Mouse (Mus musculus): ENCODE results near the gene Ism2. TPM values are rescaled to one million over a fixed set of nuclear protein-coding genes. Genes with fewer than 3 reads are reported as not detected.
"Not testable (repeated sequence)": the region's sequence is repeated elsewhere in the genome, so short reads cannot be mapped to it uniquely, and the experiment has no call there.

Ism2 gene
- total RNA-seq (2021) = 0.34 TPM in 1 of 2 replicates, not detected in the other
- long read RNA-seq, experiment 1 = 0 reads
- long read RNA-seq, experiment 2 = 0 reads

DNA sequence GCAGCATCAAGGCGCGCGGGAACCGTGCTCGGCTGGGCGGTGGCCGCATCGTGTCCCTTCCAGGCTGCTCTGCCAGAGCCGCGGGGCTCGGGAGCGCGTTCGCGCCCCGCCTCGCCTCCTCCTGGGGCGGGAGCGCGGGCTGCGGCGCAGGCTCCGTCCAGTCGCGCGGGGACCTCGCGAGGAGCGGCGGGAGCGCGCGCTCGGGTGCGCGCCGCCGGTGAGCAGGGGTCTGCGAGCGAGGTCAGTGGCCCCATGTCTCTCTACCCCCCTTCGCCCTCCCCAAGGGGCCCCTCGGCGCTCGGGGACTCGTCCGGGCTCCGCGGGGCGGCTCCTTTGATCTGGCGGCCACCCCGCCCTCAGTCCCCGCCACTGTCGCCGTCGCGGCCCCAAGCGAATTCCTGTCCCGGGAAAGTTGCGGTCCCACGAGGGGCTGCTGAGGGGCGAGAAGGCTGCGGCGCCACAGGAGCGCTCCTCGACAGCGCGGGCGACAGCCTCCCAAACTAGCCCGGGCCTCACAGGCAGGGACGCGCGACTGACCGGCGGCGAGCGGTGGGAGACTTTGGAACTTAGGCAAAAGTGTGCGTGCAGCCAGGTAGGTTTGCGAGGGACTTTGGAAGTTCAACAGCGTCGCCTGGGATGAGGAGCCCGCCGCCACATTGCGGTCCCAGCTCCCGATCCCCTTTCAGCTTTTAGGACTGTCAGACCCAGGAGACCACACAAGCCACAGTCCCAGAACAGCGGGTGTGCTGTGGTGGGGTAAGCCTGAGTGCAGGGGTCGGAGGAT lies at the start of gene Ism2:
TSS of gene Ism2 (minus strand) at position 49 of the 784 bp plus-strand sequence.
- DNase-seq = peak; percentile 68

DNA sequence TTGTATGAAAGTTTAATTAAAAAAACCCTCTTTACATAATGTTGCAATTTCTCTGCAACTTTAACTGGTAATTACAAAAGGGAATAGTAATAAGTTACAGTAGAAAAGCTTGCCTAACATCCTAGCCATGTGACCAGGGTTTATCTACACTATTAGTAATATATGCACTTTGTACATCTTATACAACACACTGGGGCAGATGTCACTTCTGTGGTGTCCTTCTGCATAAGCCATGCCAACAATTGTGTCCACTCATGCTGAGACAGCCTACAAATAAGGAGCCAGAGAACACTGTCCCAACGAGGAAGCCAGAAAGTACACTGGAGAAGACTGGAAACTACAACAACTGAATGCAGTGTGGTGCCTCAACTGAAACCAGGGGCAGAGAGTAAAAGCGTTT lies 48.5 kb upstream of the Ism2 start:
- DNase-seq = no peak

DNA sequence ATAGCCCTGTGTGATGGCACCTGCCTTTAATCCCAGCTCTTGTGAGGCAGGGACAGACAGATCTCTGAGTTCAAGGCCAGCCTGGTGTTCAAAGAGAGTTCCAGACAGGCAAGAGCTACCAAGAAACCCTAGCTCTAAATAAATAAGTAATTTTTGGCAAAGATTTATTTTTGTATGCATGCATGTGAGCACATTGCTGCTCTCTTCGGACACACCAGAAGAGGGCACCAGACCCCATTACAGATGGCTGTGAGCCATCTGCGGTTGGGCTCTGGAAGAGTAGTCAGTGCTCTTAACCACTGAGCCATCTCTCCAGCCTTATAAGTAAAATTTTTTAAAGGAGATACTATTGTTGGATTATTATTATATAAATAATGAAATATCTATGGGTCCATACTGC lies 48.0 kb upstream of the Ism2 start:
- peak; percentile 38 for DNase-seq

DNA sequence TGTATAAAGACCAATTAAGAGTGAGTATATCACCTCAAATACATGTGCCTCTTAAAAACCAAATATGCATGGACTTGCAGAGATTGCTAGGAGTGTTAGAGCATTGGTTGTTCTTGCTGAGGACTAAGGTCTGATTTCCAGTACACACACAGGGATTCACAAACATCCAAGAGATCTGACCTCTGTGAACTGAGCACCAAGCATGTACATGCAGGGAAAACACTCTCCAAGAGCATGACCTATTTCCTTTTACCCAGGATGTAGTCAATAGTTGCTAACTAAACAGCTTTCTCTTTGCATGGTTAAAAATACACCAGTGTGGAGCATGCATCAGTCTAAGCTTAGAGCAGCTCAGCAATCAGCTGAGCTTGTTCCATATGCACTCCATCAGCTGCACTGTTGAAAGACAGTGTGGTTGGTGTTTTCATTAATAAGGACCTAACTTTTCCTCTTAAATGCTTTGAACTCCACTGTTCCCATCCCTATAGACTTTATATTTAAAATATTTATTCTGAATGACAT lies 43.6 kb upstream of the Ism2 start:
- DNase-seq = no peak

DNA sequence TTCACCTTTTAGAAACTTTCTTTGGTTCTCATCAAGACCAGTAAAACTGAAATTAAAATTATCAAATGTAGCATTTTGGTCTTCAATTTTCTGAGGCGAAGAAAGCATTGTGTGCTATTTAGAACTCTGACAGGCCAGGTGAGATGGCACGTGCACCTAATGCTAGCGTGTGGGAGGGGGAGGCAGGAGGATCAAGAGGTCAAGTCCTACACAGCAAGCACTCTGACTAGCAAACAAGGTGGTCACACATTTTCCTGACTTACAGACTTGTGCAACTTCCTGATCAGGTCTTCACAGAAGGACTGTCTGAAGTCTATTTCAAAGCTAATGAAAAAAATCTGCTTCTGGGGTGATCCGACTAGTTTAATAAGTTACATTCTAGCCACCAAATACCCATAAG lies 38.6 kb upstream of the Ism2 start:
- no peak for DNase-seq

DNA sequence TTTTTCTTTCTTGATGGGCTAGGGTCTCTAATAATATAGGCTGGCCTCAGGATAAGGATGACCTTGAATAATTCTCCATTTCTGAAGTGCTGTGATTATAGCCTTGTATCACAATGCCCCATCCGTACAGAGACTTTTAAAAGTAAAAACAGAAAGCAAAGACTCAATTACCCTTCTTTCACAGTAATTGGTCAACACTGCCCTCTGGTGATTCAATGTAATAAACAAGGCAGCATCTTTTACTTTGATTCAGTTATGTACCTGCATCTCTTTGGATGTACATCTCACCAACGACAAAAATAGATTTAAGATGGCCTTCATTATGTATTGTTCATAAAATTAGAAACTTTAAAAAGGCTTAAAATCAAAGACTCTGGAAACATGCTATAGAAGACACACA lies 35.4 kb upstream of the Ism2 start:
- DNase-seq = no peak

DNA sequence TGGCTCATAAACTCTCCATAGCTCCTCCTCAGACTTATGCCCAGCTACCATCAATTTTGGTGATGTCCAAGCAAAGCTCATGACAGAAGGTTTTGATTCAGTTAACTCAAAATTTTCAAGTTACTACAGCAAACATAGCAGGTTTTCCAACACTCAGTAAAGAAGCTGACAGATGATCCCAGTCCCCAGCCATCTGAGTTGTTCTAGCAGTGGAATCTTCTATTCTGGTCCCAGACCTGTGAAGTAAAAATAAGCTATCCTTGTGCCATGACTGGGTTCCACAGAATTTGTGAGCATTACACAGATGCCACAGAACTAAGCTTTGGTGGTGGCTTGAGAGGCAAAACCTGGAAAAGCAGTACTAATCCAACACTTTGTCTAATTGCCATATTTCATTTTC lies 34.3 kb upstream of the Ism2 start:
- DNase-seq = no peak

DNA sequence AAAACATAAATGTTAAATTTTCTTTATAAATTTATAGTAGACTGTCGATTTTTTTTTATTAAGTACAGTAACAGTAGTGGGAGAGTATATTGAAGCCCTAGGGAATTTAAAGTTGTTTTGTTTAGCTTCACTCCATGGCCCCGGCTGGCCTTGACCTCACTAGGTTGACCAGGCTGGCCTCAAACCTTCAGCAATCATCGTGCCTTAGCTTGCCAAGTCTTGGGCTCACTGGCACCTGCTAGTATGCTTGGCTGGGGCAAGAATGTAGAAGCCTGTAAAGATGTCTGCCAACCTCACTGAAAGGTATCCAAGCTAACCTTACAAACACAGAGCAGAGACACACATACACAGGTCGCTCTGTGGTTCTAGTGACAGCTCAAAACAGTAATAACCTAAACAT lies 33.0 kb upstream of the Ism2 start:
- DNase-seq = peak; percentile 72

DNA sequence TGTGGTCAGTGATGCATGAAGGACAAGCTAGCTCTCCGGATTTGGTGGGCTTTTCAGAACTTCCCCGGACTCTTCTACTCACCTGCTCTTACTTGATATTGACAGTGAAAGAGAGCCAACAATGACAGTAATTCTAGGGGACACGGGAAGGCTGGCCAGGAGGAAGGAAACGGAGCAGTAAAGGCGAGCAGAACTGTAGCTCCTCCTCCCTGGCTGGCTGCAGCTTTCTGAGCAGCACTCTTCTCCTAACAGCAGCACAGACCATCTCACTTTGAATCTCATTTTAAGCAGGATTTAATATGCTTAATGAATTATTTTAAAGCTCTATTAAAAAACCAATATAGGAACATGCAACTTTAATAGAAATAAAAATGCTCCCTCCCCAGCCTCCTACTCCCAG lies 32.4 kb upstream of the Ism2 start:
- DNase-seq = no peak

DNA sequence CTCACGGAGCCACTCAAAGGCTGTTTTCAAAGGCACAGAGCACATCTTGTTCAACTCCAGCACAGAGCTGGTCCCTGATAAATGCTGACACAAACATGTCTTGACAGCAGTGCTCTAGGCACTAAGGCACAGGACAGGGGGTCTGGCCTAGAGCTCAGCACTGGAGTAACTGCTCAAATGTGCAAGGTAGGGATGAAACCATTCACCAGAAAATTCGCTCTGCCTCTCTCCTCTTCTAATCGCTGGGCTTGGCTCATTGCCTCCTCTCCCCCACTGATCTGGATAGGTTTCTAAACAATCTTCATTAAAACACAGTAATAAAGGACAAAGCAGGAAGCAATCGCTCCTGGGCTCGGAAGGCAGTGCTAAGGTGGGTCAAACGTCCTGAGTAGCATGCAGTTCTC lies 31.6 kb upstream of the Ism2 start:
- no peak for DNase-seq

DNA sequence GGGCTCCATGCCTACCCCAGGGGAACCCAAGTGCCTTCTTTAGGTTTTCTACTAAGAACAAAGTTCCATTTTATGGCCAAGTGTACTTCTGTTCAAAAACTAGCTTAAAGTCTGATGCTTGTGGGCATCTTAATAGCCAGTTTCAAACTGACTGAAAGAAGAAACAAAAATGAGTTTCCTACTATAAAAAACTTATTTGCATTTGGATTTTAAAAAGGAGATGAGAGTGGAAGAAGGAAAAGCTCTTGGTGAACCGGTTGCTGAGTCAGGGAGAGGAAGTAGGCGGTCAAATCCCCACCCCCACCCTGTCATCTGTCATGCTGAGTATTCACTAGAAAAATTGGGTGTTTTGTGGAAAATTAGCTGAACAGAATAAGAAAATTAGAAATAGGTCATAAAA lies 30.7 kb upstream of the Ism2 start:
- no peak for DNase-seq

DNA sequence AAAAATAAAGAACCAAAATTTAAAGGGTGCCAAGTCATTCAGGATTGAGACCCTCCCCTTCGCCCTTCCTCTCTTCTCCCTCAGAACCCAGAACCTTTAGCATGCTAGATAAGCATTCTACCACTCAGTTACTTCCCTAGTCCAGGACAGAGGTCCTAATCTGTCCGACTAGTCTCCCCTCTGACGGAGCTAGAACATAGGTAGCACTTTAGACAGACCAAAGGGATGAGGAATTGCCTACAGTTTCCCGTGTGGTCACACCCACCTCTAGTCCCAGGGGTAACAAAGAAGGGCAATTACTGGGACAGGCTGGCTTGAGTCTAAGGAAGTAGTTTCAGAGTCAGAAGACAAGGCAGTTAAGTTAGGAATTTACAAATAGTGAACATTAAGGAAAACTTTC lies 28.5 kb upstream of the Ism2 start:
- DNase-seq = no peak

DNA sequence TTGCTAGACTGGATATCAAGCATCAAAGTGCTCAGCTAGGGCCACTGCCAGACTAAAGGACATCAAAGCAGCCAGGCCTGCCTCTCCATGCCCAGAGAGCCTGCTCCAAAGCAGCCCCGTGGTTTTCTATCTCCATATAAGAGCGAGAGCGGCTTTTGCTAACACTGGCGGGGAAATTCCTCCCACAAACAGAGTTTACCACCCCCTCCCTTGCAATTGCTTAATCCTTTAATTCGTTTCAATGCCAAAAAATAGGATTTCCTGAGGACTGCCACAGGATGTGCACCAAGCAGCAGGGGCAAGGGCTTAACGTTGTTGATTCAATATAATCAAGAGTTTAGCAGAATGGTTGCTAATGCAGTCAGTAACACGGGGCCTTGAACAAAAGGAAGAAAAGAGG lies 28.1 kb upstream of the Ism2 start:
- no peak for DNase-seq

DNA sequence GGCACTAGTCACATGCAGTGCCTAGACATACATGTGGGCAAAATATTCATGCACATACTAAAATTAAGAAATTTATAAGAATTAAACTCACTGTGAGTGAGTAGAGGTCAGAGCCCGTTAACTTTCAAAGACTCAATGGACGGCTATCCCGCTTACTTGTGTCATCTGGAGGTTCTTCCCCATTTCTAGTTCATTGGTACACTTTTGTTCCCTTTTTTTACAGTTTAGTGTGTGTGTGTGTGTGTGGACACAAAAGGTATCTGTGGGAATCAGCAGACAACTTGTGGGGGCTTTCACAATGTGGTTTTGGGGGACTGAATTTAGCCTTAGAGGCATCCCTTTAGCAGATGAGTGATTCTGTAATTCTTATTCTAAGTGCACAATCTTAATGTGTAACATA lies 25.9 kb upstream of the Ism2 start:
- DNase-seq = no peak

DNA sequence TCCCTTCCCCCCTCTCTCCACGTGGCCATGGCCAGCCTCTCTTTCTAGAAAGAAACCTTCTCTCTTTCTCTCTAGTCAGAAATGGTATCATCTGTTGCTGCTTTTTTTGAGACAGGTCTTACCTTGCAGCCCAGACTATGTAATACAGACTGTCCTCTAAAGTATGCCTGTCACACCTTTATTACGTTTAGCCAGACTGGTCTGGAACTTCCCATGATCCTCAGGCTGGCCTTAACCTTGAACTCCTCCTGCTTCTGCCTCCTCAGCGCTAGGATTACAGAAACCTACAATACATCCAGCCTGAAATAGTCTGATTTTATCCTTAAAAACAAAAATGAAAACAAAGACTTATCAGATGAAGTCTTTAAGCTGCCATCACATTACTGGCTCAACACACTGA lies 19.7 kb upstream of the Ism2 start:
- no peak for DNase-seq

DNA sequence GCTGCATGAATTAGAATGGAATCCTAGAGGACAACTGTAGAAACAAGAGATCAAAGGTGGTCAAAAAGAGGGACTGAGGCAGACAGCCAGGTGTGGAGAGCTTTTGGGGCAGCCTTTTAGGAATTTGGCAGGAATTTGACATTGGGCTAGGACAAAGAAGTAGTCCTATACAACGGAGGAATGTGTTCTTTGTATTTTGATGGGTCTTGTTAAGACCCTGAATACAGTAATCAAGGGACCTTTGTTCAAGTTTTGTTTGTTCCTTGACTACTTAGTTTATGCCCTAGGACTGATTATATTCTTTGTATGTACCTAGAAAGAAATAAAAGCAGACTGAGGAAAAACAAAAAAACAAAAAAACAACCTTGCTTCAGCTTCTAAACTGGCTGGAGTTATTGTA lies 18.4 kb upstream of the Ism2 start:
- DNase-seq = no peak

DNA sequence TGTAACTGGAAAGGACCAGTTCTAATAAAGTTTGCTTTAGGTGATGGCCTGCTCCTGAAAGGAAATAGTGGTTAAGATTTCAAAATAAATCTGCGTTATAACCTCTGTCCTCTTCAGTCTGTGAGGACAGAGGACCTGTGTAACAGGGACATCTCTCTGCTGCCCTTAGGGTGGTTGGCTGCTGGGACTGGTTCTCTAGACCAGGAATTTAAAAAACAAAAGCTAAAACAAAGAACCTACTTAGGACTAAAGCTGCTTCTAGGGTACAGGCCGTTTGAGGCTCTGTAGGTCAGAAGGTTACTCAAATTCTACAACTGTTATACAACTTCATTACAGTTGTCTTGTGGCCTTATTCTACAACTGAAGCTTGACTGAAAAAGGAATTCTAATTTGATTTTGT lies 13.6 kb upstream of the Ism2 start:
- DNase-seq = no peak

DNA sequence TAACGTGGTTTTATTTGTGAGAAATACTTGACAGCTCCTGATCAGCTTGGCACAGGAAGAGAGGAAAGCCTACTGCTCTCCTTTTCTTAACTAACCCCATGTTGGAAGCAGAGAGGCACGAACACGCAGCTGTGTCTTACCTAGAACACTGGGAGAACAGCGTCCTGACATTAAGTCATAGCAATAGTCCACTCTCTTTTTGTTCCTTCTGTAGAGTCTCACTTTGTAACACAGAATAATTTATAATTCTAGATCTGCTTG lies 7.0 kb upstream of the Ism2 start:
- not testable (repeated sequence) for DNase-seq

DNA sequence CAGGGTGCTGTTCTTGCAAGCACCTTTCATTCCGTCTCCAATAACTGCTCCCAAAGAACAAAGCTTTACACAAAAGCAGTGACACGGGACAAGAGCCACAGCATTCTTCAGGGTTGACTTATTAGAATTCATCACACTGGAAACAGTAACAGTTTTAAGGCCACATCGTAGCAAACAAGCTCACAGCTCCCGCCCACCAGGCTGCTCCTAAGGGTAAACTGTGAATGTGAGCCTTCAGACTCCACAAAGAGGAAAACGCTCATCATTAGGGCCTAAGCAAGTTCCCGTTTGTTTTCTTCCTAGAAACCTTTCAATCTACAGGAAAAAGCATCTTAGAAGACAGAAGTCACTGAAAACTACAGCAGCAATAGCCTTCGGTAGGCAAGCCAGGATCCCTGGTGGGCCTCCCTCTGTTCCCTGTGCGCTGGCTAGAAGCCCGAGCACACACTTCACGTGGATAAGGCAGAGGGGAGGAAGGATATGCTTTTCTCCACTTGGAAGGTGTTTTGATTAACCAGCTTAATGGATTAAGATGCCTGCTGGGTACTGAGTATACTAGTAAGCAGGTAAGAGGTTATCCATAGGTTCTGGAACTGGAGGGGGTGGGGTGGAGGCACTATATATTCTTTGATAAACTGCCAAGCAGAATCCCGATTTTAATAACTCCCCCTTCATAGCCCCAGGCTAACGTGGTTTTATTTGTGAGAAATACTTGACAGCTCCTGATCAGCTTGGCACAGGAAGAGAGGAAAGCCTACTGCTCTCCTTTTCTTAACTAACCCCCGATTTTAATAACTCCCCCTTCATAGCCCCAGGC lies 6.5 kb upstream of the Ism2 start:
- no peak for DNase-seq

DNA sequence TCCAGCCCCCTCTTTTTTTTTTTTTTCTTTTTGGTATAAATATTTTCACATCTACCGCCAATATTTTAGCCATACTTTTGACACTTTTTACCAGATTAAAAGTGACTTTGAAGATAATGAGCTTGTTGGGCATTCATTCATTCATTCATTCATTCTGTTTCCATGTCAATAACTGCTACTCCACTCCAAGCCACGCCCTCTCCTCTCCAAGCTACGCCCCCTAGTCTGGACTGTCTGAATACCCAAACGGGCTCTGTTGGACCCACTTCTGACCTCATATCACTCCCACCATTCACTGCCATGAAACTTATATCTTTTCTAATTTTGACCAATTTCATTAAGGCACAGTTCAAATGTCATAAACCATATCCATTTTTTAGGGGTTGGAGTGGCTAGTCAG lies 1.7 kb upstream of the Ism2 start:
- DNase-seq = no peak

DNA sequence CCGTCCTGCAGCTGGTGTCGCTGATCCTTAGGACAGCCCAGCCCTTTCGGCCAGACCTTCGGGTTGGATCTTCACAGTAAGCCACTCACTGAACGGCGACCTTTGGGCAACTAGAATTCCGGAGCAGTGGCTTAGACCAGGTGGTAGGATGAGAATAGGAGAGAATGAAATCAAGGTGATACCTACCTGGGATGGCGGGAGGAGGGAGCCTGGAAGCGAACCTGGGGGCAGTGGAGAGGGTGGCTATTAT lies 861 bp upstream of the Ism2 start:
- DNase-seq = no peak

DNA sequence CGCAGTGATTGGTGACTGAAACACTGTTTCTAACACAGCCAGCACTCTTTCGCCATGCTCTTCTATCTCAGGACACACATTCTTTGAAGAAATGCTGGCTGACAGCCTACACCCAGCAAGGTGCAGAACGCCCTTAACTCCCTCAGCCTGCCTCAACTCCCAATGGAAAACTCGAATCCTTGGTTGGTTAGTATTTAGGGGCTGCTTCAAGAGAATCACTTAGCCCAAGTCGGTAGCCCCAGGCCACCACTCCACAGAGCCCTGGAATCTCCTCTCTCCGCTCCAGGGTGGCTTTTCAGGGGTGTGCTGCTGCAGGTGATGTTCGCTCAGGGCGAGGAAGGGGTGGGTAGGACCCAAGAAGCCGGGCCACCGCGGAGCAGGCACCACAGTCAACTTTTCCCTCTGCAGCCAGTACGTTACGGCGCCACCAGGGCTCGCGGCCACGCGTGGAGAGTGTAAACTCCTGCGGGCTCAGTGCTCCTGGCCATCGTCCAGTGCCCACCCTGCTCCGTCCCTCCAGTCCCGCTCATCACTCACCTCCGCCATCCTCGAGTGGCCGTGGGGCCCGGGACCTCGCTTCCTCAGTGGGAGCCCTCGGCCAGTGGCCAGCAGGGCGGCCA lies 358 bp downstream of the Ism2 start:
- no peak for DNase-seq

DNA sequence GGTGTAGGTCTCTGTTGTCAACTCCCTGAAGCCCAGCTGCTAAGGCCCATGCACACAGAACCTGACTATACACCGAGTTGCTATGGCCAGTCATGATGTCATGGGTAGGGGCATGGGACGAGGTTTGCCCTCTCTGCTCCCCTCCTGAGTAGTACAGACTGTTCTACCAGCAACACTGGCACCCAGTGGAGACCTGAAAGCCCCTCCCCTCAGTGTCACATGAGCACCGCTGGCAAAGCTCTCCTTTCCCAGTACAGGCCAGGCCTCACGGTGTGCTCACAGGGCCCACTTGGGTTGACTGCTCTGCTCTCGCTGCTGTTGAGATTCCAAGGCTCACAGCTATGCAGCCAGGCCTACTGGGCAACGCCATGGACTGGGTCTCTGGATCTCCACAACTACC lies 5.6 kb downstream of the Ism2 start:
- no peak for DNase-seq

DNA sequence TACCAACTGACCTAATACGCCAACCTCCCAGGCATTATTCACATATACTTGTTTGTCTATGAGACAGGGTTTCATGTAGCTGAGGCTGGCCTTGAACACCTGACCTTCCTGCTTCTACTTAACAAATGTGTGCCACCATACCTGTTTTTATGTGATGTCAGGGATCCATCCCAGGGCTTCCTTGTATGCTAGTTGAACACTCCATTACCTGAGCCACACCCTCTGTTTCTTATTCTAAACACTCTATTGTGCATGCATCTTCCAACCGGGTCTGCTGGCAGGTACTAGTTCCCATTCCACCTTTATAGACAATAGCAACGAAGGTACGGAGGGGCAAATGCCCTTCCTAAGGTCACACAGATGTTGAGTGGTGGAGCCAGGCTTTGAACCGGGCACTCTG lies 10.4 kb downstream of the Ism2 start:
- DNase-seq = no peak
